Mouse (Mus musculus): ENCODE data around the gene Teddm1b. TPM values are rescaled to one million over a fixed set of nuclear protein-coding genes. Genes with fewer than 3 reads are reported as not detected.

Teddm1b gene
- polyA plus RNA-seq, 1 experiment: not detected

DNA sequence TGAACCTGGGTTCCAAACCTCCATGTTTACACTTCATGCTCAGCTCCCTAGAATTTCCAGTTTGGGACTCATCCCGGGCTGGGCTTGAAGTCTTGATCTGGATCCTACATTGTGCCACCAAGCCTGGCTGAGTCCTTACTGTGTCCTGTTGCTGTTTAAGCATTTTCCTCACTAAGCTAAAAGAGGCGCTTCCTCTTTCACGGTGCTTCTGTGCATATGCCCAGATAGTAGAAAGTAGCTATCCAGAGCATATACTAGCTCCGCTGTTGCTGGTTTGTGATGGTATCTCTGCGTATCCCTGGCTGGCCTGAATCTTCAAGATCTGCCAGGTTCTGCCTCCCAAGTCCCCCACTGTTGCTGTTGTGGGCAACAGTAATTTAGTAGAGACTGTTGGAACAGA lies 36.3 kb downstream of the Teddm1b start:
- no peak for TF ChIP-seq CTCF (conservative IDR thresholded peaks at IDR 0.05; ENCODE audit: insufficient read depth, insufficient read length, low read depth, low read length)
- no peak for TF ChIP-seq POLR2A (IDR thresholded peaks at IDR 0.05; ENCODE audit: low read depth, low read length)
- 69% methylated on average over 5 of the region's 5 CpGs for WGBS
- DNase-seq: peak; percentile 24
- H3K4me3 ChIP-seq (ENCODE audit: insufficient read depth, low read depth, low read length): no peak overlapping the region
- H3K27me3 ChIP-seq (replicated peaks; ENCODE audit: control insufficient read depth, insufficient read depth, low read length): no peaks in the 10 kb centered on the region
- peaks cover 13% of the 10 kb centered on the region for H3K4me1 ChIP-seq (ENCODE audit: control insufficient read depth, insufficient read depth, low read length)
- peaks cover 14% of the 10 kb centered on the region for H3K36me3 ChIP-seq (ENCODE audit: control insufficient read depth, insufficient read depth, low read length)
- H3K27ac ChIP-seq (ENCODE audit: insufficient read depth, low read depth, low read length): peak overlapping the region; percentile 64

DNA sequence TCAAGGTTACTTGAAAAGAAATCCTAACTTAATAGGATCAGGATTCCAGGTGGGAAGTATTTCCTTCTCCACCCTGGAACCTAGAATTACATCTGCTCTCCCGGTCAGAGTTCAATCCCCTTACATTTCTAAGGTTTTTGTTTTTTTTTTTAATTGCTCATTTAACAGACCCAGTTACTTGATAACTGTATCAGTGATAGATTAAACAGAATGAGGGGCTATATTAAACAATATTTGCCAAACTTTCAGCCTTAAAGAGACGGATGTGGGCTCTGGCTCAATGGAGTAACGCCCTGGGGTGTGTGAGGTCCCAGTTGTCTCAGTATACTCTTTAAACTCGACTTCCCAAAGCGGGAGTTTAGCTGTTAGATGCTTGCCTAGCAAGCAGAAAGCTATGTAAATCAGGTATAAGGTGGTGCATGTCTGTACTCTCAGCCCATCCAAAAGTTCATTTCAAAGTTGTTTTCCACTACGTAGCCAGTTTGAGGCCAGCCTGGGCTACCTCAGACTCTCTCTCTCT lies 37.2 kb downstream of the Teddm1b start:
- H3K27ac ChIP-seq (ENCODE audit: insufficient read depth, low read depth, low read length): peak overlapping the region; percentile 60; the same call in 1 of the 2 replicates
- H3K4me3 ChIP-seq (ENCODE audit: insufficient read depth, low read depth, low read length): no peak overlapping the region
- H3K27me3 ChIP-seq (replicated peaks; ENCODE audit: control insufficient read depth, insufficient read depth, low read length): no peaks in the 10 kb centered on the region
- no peak for TF ChIP-seq POLR2A (IDR thresholded peaks at IDR 0.05; ENCODE audit: low read depth, low read length)
- no peak for TF ChIP-seq CTCF (conservative IDR thresholded peaks at IDR 0.05; ENCODE audit: insufficient read depth, insufficient read length, low read depth, low read length)
- 60% methylated on average over 6 of the region's 6 CpGs for WGBS
- peaks cover 13% of the 10 kb centered on the region for H3K4me1 ChIP-seq (ENCODE audit: control insufficient read depth, insufficient read depth, low read length)
- peak; percentile 56 for DNase-seq
- peaks cover 14% of the 10 kb centered on the region for H3K36me3 ChIP-seq (ENCODE audit: control insufficient read depth, insufficient read depth, low read length)

DNA sequence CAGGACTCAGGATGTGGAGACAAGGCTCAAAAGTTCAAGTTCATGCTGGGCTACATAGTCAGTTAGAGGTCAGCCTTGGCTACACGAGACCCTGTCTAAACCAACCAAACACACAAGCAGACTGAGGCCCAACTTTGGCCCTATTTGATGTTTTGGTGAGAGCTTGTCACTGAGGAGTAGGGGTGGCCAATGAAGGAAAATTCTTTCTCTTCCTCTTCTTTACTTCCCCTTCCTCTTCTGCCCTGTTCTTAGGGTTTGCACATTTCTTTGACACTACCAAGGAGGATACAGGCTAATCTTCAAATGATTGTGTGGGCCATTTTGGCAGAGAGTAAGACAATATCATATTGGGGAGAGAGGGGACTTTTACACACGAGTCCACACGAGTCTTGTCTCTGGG lies 39.7 kb downstream of the Teddm1b start:
- Histone ChIP-seq H3K4me3 (ENCODE audit: insufficient read depth, low read depth, low read length) (no peak overlapping the region), H3K27ac (ENCODE audit: insufficient read depth, low read depth, low read length) (no peak overlapping the region), H3K4me1 (ENCODE audit: control insufficient read depth, insufficient read depth, low read length) (peaks cover 17% of the 10 kb centered on the region), H3K36me3 (ENCODE audit: control insufficient read depth, insufficient read depth, low read length) (peaks cover 3% of the 10 kb centered on the region; the same call in 1 of the 2 replicates), H3K27me3 (replicated peaks; ENCODE audit: control insufficient read depth, insufficient read depth, low read length) (no peaks in the 10 kb centered on the region)
- DNase-seq: no peak
- 74% methylated on average over 3 of the region's 3 CpGs for WGBS
- no peak for TF ChIP-seq CTCF (conservative IDR thresholded peaks at IDR 0.05; ENCODE audit: insufficient read depth, insufficient read length, low read depth, low read length)
- TF ChIP-seq POLR2A (IDR thresholded peaks at IDR 0.05; ENCODE audit: low read depth, low read length): no peak

DNA sequence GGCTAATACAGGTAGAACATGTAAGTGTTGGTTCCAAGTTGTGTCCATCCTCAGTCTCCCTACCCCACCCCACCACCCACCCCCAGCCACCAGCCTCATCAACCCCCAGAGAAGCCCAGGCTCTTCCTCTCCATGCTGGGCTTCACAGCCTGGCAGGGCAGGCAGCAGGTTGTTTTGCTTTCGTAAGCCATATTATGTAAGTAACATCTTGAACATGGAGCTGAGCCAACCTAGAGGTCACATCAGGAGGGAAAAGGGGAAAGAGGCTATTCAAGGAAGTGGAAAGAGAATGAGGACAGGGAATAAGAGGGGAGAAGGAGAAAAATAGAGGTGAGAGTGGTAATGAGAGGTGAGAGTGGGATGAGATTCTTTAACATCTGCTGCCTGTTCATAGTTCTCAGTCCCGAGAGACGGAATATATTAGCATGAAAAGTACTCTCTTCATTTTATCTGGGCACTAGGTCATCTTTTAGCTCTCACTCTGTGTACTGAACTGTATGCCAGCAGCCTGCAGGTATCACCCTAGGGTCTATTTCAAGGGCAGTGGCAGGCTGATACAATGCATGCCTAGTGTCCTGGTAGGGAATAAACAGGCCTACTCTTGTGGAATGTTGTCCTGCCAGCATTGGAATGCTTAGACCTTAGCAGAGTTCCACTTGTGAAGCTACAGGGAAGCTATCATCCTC lies 44.5 kb downstream of the Teddm1b start:
- no peaks in the 10 kb centered on the region for H3K27me3 ChIP-seq (replicated peaks; ENCODE audit: control insufficient read depth, insufficient read depth, low read length)
- no peak overlapping the region for H3K4me3 ChIP-seq (ENCODE audit: insufficient read depth, low read depth, low read length)
- peak; percentile 86 for DNase-seq
- H3K4me1 ChIP-seq (ENCODE audit: control insufficient read depth, insufficient read depth, low read length): peaks cover 6% of the 10 kb centered on the region; the same call in 1 of the 2 replicates
- TF ChIP-seq CTCF (conservative IDR thresholded peaks at IDR 0.05; ENCODE audit: insufficient read depth, insufficient read length, low read depth, low read length) (no peak), POLR2A (IDR thresholded peaks at IDR 0.05; ENCODE audit: low read depth, low read length) (no peak)
- H3K27ac ChIP-seq (ENCODE audit: insufficient read depth, low read depth, low read length): no peak overlapping the region
- 37% methylated on average over 3 of the region's 3 CpGs for whole genome bisulfite sequencing
- H3K36me3 ChIP-seq (ENCODE audit: control insufficient read depth, insufficient read depth, low read length): no peaks in the 10 kb centered on the region

DNA sequence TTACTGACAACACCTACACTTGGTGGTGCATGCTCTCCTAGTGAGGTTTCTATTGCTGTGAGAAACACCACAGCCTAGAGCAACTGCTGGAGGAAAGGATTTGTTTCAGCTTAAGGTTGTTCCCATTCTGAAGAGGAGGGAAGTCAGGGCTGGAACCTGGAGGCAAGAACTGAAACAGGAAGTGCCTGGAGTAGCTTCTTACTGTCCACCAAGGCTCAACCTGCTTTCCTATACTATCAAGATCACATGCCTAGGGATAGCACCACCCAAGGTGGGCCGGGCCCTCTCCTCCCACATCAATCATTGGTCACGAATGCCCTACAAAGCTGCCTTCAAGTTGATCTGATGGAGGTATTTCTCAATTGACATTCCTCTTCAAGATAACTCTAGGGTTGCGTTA lies 47.5 kb downstream of the Teddm1b start:
- H3K4me3 ChIP-seq (ENCODE audit: insufficient read depth, low read depth, low read length): no peak overlapping the region
- H3K27ac ChIP-seq (ENCODE audit: insufficient read depth, low read depth, low read length): no peak overlapping the region
- no peak for DNase-seq
- TF ChIP-seq CTCF (conservative IDR thresholded peaks at IDR 0.05; ENCODE audit: insufficient read depth, insufficient read length, low read depth, low read length) (no peak), POLR2A (IDR thresholded peaks at IDR 0.05; ENCODE audit: low read depth, low read length) (no peak)
- H3K4me1 ChIP-seq (ENCODE audit: control insufficient read depth, insufficient read depth, low read length): peaks cover 6% of the 10 kb centered on the region; the same call in 1 of the 2 replicates
- H3K36me3 ChIP-seq (ENCODE audit: control insufficient read depth, insufficient read depth, low read length): no peaks in the 10 kb centered on the region
- H3K27me3 ChIP-seq (replicated peaks; ENCODE audit: control insufficient read depth, insufficient read depth, low read length): no peaks in the 10 kb centered on the region
- WGBS: 88% methylated on average over 3 of the region's 3 CpGs

DNA sequence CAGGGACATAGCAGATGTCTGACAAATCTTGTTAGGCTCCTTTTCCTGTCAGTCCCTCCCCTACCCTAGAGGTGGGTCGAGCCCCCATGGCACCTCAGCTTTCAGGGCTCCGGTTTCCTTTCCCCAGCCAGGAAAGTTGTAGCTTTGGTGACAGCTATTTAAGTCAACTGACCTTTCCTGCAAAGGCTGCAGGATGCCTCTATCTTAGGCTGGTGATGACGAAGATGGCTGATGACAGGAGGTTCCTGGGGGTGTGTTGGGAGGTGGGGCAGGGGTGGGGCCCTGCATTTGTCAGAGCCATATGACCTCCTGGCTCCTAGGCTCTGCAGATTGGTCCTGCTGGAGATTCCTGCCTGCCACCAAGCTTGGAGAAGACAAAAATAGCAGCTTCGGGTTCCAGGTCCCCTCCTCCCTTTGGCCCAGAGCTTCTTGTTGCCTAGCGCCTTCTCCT lies 48.5 kb downstream of the Teddm1b start:
- TF ChIP-seq CTCF (conservative IDR thresholded peaks at IDR 0.05; ENCODE audit: insufficient read depth, insufficient read length, low read depth, low read length) (no peak), POLR2A (IDR thresholded peaks at IDR 0.05; ENCODE audit: low read depth, low read length) (no peak)
- DNase-seq: no peak
- Histone ChIP-seq H3K4me3 (ENCODE audit: insufficient read depth, low read depth, low read length) (no peak overlapping the region), H3K4me1 (ENCODE audit: control insufficient read depth, insufficient read depth, low read length) (peaks cover 6% of the 10 kb centered on the region; the same call in 1 of the 2 replicates), H3K27ac (ENCODE audit: insufficient read depth, low read depth, low read length) (no peak overlapping the region), H3K36me3 (ENCODE audit: control insufficient read depth, insufficient read depth, low read length) (no peaks in the 10 kb centered on the region), H3K27me3 (replicated peaks; ENCODE audit: control insufficient read depth, insufficient read depth, low read length) (no peaks in the 10 kb centered on the region)
- 48% methylated on average over 5 of the region's 5 CpGs for WGBS
